Mouse (Mus musculus) testis, postnatal 14 days (tissue): ENCODE measurements at regions not wholly inside any gene's neighbourhood (a gene's known extent, or its start where the extent isn't known, plus 50 kb on each side); places are given as distances from the start of the nearest gene placed in this dataset.

ENCODE experiments used
- DNase-seq: peaks from one replicate; pipeline ENCODE4 v3.0.0; 2021; ENCODE audit warnings: low spot score

DNA sequence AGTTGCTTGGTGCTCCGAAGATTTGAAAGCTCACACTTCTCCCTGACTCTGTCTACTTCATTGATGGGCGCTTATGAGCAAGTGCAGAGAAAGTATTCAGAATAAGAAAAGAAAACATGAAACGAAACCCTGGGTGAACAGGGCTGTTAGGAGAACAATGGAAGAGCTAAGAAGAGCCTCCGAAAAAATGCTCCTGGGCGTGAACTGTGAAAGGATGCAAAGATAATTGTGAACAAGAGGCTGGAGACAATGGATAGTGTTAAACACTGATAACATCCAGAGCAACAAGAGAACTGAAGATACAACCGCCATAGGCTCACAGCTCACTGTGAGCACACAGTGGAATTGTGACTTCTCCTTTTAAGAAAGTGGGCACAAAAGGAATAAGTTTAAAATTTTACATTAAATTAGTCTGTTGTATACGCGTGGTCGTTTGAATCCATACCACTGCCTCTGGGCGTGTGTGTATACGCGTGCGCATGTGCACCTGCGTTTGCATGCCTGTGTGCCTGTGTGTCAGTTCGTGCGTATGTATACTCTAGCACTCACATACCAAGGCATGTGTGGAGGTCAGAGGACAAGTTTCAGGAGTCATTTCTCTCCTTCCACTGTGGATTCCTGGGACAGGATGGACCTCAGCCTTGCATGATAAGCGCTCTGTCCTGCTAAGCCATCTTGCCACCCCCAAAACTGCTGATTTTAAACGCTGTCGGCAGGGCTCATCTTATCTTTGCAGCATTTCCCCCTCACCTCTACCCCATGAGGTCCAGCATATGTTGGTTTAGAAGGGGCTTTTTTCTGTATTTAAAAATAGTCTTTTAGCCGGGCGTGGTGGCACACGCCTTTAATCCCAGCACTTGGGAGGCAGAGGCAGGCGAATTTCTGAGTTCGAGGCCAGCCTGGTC lies 113.0 kb upstream of the 1700016C15Rik start:
- no peak for DNase-seq

DNA sequence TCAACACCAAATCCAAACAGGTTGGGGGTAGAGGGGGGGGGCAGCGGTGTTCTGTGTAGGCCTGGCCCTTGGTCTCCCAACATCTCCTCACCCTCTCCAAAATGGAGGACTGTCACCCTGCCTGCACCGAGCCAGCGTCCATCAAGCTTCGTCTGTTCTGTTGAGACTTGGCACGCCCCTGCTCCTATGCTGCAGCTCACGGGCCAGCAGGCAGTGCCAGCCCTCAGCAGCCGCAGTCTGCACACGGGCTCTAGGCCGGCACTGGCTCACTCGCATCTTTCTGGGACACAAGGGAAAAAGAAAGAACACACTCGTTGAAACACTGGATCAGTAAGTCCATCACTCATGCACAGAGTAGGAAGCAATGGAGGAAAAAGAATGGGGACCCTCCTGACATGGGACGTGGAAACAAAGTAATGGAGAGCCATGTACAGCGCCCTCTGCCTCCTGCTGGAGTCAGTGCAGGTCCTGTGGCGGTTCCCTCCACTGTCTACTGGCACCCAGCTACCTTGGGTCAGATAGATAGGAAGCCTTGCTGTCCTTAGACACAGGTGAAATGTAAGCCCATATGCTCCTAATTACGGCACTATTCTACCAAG lies 109.0 kb upstream of the 1700016C15Rik start:
- DNase-seq = no peak

GRCm38 (mm10) chr1:177621854-177622590 lies 107.6 kb upstream of the 1700016C15Rik start:
- no peak for DNase-seq

DNA sequence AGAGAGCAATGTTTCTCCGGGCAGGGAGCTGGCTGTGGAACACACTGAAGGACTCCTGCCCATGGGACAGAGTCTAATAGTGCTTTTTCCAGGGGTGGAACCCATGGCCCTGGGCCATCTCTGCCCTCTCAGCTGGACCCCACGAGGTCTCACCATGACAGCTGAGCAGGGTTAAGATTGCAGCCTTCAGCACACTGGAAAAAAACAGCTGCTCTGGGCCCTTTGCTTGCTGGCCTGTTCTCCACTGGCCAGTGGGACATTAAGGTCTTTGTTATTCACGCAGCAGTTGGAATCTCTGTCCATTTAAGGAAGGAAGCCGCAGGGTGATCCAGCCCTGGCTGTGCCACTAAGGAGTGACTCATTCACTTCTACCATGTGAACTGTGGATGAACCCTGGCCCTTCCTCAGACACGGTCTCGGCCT lies 106.3 kb upstream of the 1700016C15Rik start:
- no peak for DNase-seq

GRCm38 (mm10) chr1:177623735-177624134 lies 105.9 kb upstream of the 1700016C15Rik start:
- DNase-seq = no peak

DNA sequence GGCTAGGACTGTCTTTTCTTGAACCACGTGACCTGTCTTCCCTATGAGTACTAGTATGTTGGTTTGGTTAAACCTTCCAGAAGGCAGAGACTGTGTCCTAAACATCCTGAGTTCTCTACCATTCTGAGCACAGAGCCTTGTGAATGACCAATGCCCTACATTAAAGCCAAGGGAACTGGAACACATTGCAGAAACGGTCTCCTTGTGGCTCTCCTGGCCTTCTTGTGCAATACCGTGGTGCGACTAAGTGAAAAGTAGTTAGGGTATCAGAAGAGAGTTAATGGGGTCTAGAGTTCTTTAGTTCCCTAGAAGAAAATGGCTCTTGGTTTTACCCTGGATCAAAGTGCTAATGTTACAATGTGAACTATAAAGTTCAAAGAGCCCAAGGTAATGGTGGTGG lies 101.8 kb upstream of the 1700016C15Rik start:
- no peak for DNase-seq

DNA sequence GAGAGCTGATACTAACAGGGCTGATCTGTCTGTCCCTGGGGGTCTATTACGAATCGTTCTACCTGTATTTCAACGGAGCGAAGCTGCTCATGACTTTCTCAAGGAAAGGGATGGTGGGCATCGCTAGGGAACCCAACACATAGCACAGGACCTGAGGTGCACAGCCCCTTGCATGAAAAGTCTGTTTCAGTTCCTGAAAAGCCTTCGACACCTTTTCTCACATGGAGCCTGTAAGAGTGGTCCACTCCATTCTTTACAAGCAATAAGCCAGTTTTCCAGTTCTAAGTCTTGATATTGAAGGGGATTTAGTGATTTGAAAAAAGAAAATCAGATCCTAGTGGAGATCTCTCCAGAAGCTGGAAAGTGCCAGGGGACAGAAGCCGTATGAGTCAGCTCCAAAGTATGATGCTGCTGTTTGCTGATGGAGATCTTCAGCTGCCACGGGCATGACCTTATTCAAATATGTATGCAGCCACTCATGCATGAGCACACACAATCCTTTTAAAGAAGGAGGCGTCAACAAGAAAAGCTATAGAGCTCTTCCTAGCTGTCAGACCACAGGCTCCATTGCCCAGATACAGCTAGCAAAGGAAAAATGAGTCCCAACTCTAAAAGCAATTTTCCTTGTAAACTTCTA lies 95.5 kb upstream of the 1700016C15Rik start:
- no peak for DNase-seq

DNA sequence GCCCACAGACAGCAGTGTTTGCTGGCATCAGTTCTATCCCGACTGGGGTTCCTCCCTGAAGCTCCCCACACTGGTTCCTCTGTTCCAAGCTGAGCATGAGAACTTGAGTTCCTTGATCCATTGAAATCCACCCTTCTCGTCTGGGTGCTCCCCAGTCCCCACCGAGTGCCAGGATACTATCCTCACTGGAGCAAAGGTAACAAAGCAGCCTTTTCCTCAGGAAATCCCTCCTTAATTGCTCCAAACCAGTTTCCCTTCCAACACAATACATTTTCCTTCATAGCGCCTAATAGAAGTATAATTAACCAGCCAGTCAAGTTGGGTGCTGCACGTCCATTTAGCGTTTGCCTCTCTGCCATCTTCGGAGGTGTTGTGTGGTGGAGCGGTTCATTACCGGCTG lies 92.6 kb upstream of the 1700016C15Rik start:
- DNase-seq = no peak

GRCm38 (mm10) chr1:177638381-177638780 lies 91.2 kb upstream of the 1700016C15Rik start:
- no peak for DNase-seq

GRCm38 (mm10) chr1:177639931-177640846 lies 89.4 kb upstream of the 1700016C15Rik start:
- DNase-seq = no peak

DNA sequence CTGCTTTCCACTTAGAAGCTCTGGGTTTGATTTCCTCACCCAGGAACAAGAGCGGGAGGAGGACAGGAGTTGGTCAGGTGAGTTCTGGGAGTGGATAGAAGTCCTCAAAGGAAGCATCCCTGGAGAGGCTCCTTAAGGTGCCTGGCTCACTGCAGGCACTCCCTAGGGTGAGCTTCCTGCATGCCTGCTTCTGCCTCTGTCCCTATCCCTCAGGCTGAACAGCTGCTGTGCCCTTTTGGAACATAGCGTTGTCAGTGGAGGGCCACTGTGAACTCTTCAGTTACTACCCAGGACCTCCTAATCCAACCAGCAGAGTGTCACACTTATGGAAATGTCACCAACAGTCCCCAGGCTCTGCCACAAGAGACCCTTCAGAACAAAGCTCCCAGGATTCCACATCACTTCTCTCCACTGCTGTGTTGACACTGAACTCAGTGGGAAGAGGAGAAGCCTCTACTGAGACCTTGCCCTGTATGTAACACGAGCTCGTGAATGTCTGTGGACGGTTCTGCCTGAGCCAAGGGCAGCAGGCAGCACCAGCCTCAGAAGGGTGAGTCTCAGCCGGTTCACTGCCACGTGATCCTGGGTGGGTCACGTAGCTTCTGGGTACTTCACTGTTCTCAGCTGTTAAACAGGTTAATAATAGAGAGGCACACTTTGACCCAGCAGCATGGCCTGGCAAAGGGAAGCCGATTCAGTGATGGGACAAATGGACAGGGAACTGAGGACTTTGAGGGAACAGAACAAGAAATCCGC lies 86.7 kb upstream of the 1700016C15Rik start:
- DNase-seq = no peak

DNA sequence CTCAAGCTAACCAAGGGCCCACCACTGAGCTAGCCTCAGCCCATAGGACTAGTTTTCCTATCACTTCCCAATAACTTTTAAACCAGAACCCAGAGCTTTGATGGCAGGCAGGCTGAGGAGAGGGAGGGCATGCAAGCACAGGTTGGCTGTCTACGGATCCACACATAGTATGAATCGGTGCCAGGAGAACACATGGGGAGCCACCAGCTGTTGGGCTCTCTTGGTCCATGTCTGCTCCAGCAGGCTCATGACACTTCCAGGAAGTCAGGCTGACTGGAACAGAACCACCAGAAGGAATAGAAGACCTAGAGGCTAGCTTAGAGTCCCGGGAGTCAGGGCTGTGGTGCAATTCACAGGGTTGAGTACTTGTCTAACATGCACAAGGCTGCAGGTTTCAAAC lies 86.0 kb upstream of the 1700016C15Rik start:
- DNase-seq = no peak

DNA sequence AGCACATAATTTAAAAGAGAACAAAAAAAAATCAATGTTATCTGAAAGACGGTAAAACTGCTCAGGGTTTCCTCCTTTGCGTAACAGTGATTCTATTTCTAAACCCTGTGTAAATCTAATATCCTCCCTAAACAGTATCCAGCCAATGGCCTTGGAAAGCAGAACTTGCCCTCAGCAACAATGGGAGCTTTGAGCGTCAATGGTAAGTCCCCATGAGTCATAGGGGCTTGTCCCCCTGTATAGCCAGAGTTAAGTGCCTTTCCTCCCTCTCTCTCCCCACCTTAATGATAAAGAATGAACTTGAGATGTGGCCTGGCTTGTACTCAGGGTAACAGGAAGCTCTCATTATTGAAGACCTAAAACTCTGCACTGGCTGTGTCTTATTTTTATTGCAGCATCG lies 85.4 kb upstream of the 1700016C15Rik start:
- no peak for DNase-seq

GRCm38 (mm10) chr1:177645327-177645726 lies 84.3 kb upstream of the 1700016C15Rik start:
- DNase-seq = no peak

DNA sequence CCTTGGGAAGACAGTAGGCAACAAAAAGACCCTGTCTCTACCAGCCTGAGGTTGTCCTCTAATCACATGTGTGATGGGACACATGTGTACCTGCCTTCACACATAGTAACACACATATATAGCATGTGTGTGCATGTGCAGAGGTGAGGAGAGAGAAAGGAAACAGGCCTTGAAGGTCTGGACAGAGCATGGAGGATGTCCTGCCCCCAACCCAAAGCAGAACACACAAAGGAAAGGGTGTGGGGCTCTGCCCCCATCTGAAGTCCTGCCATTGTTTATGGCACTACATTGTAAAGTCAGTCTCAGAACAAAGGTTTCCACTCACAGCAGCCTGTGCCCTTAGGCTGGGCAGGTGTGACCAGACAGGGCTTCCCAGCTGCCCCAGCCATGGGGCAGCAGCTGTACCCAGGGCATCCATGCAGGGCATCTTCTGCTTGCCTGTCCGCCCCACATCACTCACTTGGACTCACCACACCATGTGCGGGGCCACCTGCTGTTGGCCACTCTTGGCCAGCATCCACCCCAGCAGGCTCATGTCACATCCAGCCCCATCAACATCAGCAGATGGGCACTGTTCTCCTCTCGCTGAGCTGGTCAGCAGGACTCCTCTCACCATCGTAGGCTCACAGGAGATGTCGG lies 83.6 kb upstream of the 1700016C15Rik start:
- no peak for DNase-seq

GRCm38 (mm10) chr1:177647876-177648275 lies 81.7 kb upstream of the 1700016C15Rik start:
- DNase-seq = no peak

- DNase-seq = no peak
Observed at GRCm38 (mm10) chr1:177648974-177649373, 80.6 kb upstream of the 1700016C15Rik start.

DNA sequence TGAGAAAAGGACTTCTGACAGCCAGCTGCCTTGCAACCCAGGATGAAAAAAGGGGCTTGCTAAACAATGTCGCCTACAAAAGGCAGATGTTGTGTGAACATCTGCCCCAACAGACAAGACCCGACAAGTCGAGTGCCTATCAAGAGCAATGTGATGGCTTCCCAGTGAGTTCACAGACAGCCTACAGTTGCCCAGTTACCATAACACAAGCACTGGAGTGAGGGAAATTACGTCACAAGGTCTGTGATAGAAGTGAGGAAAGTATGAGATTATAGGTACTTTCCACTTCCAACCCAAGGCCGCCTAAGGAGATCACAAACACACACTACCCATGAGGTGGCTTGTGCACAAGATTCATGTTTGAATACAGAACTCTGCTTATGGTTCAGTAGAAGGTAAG lies 78.4 kb upstream of the 1700016C15Rik start:
- no peak for DNase-seq

- DNase-seq = no peak
Observed at GRCm38 (mm10) chr1:177663163-177663562, 66.5 kb upstream of the 1700016C15Rik start.
